In genomic region chr11:72072331-72072905, GRCm38 (mm10) we compare ENCODE assay signal across 23 mouse cellular contexts. TPM values are rescaled to one million over a fixed set of nuclear protein-coding genes. Genes with fewer than 3 reads are reported as not detected.
DNase-seq lines count a peak whose midpoint lies in the region; ATAC-seq and TF ChIP-seq lines count a peak whose summit lies in the region.
"Had no signal": no experiment of that assay in that cellular context is flagged by ENCODE, and none has a peak within 500 bp of the region (broad histone marks: within the 10 kb centered on the region; RNA-seq: fewer than 3 reads in every experiment).

No protein-coding gene starts in this region.

- no peak for ATAC-seq in forebrain, postnatal 0 days
- no peak for ATAC-seq in forebrain, embryonic 15.5 days (replicated peaks)
- no peak for ATAC-seq in kidney, postnatal 0 days (replicated peaks; ENCODE audit: low FRiP score, low read depth)
- ATAC-seq: intestine, embryonic 15.5 days had no signal

- H3K4me2 ChIP-seq in forebrain, postnatal 0 days (ENCODE audit: low read depth), result no peak overlapping the region
- H3K4me2 ChIP-seq in forebrain, embryonic 15.5 days (replicated peaks), result no peak overlapping the region
- no peak overlapping the region for H3K4me2 ChIP-seq in kidney, postnatal 0 days (ENCODE audit: low read length)
- H3K4me2 ChIP-seq: embryonic facial prominence, embryonic 12.5 days; heart, embryonic 13.5 days; intestine, embryonic 15.5 days; liver, embryonic 11.5 days; stomach, embryonic 15.5 days had no signal

- H3K9ac ChIP-seq in forebrain, postnatal 0 days, result no peak overlapping the region
- H3K9ac ChIP-seq in forebrain, embryonic 15.5 days (replicated peaks), result no peak overlapping the region
- no peak overlapping the region for H3K9ac ChIP-seq in kidney, postnatal 0 days (ENCODE audit: low read depth, low read length)
- H3K9ac ChIP-seq: embryonic facial prominence, embryonic 12.5 days; heart, embryonic 13.5 days; intestine, embryonic 15.5 days; stomach, embryonic 15.5 days had no signal

- no peak overlapping the region for H3K27ac ChIP-seq in forebrain, postnatal 0 days (ENCODE audit: low read depth, low read length)
- H3K27ac ChIP-seq in forebrain, embryonic 15.5 days (replicated peaks), result no peak overlapping the region
- no peak overlapping the region for H3K27ac ChIP-seq in kidney, postnatal 0 days
- peak overlapping the region; percentile 73 for H3K27ac ChIP-seq in olfactory bulb, adult 2 months (ENCODE audit: insufficient read depth, low read depth, low read length)
- H3K27ac ChIP-seq: embryonic facial prominence, embryonic 12.5 days; heart, embryonic 13.5 days; intestine, embryonic 15.5 days; stomach, embryonic 15.5 days had no signal

- H3K27me3 ChIP-seq in forebrain, postnatal 0 days (ENCODE audit: insufficient read depth, low read length), result no peaks in the 10 kb centered on the region
- H3K27me3 ChIP-seq in forebrain, embryonic 15.5 days, result no peaks in the 10 kb centered on the region
- H3K27me3 ChIP-seq in kidney, postnatal 0 days (ENCODE audit: insufficient read depth, low read length), result no peaks in the 10 kb centered on the region
- H3K27me3 ChIP-seq: embryonic facial prominence, embryonic 12.5 days; intestine, embryonic 15.5 days; stomach, embryonic 15.5 days had no signal

- H3K9me3 ChIP-seq in forebrain, postnatal 0 days (ENCODE audit: low read length), result no peaks in the 10 kb centered on the region
- H3K9me3 ChIP-seq in forebrain, embryonic 15.5 days, result no peaks in the 10 kb centered on the region
- H3K9me3 ChIP-seq in kidney, postnatal 0 days (replicated peaks; ENCODE audit: low read length), result no peaks in the 10 kb centered on the region
- H3K9me3 ChIP-seq: embryonic facial prominence, embryonic 12.5 days; heart, embryonic 13.5 days; intestine, embryonic 15.5 days; stomach, embryonic 15.5 days had no signal

- no peak for TF ChIP-seq POLR2A in olfactory bulb, adult 2 months (IDR thresholded peaks at IDR 0.05; ENCODE audit: insufficient read depth, low read depth, low read length)

- no peak for TF ChIP-seq CTCF in forebrain, postnatal 0 days (IDR thresholded peaks at IDR 0.05; ENCODE audit: low read depth)
- no peak for TF ChIP-seq CTCF in kidney, postnatal 0 days (IDR thresholded peaks at IDR 0.05; ENCODE audit: low read depth)
- no peak for TF ChIP-seq CTCF in olfactory bulb, adult 2 months (IDR thresholded peaks at IDR 0.05; ENCODE audit: insufficient read depth, low read depth, low read length)

- H3K4me1 ChIP-seq in forebrain, postnatal 0 days (ENCODE audit: insufficient read depth), result peaks cover 6% of the 10 kb centered on the region; the same call in 1 of the 2 replicates
- H3K4me1 ChIP-seq in forebrain, embryonic 15.5 days, result peaks cover 17% of the 10 kb centered on the region
- H3K4me1 ChIP-seq in kidney, postnatal 0 days (replicated peaks; ENCODE audit: insufficient read depth, low read length), result no peaks in the 10 kb centered on the region
- H3K4me1 ChIP-seq in olfactory bulb, adult 2 months (ENCODE audit: control insufficient read depth, insufficient read depth, low read length), result peaks cover 51% of the 10 kb centered on the region
- H3K4me1 ChIP-seq: embryonic facial prominence, embryonic 12.5 days; heart, embryonic 13.5 days; intestine, embryonic 15.5 days; stomach, embryonic 15.5 days had no signal

- no peak overlapping the region for H3K4me3 ChIP-seq in forebrain, postnatal 0 days (ENCODE audit: low read depth, low read length)
- no peak overlapping the region for H3K4me3 ChIP-seq in forebrain, embryonic 15.5 days
- H3K4me3 ChIP-seq in kidney, postnatal 0 days (replicated peaks; ENCODE audit: low read depth, low read length), result no peak overlapping the region
- no peak overlapping the region for H3K4me3 ChIP-seq in olfactory bulb, adult 2 months (ENCODE audit: insufficient read depth, low read depth, low read length)
- H3K4me3 ChIP-seq: embryonic facial prominence, embryonic 12.5 days; heart, embryonic 13.5 days; intestine, embryonic 15.5 days; stomach, embryonic 15.5 days had no signal

- H3K36me3 ChIP-seq in forebrain, postnatal 0 days (ENCODE audit: insufficient read depth), result no peaks in the 10 kb centered on the region; the same call in 1 of the 2 replicates
- no peaks in the 10 kb centered on the region for H3K36me3 ChIP-seq in forebrain, embryonic 15.5 days
- H3K36me3 ChIP-seq in kidney, postnatal 0 days (ENCODE audit: insufficient read depth, low read length), result no peaks in the 10 kb centered on the region
- H3K36me3 ChIP-seq: embryonic facial prominence, embryonic 12.5 days; heart, embryonic 13.5 days; intestine, embryonic 15.5 days; stomach, embryonic 15.5 days had no signal

- DNase-seq in forebrain, postnatal 0 days, result peak; percentile 8
- peak; percentile 52 for DNase-seq in kidney, postnatal 0 days (ENCODE audit: low spot score)
- no peak for DNase-seq in kidney, adult 18-20 months
- peak; percentile 39 for DNase-seq in embryo, embryonic 9.5 days (ENCODE audit: extremely low spot score)
- no peak for DNase-seq in frontal cortex, postnatal 36 days (ENCODE audit: low spot score in 2 of 2)
- no peak for DNase-seq in adrenal gland, adult (ENCODE audit: inconsistent age in 2 of 2, low spot score in 1 of 2)
- DNase-seq: adrenal gland, adult 2 months; cerebellum, postnatal 36 days; gastrocnemius, postnatal 10 days; heart, adult 11 months; kidney, postnatal 36 days; layer of hippocampus, adult 9-11 months; lung, adult 2 months; right cerebral cortex, postnatal 25 days; thymus, adult 2 months had no signal

- WGBS in forebrain, postnatal 0 days, result 36% methylated on average over 6 of the region's 6 CpGs
- WGBS in forebrain, embryonic 15.5 days, result 31% methylated on average over 6 of the region's 6 CpGs
- 14% methylated on average over 6 of the region's 6 CpGs for WGBS in kidney, postnatal 0 days
- 25% methylated on average over 6 of the region's 6 CpGs for WGBS in olfactory bulb, adult 2 months

RNA-seq across cellular contexts. Expression of gene Pimreg, which starts 30.6 kb away (rescaled TPM):
- 13.2 and 14.9 TPM in 2 replicates for total RNA-seq in forebrain, postnatal 0 days (2014; rRNA removed)
- polyA plus RNA-seq in forebrain, postnatal 0 days (2015; fragmentation: Nextera tagmentation; extraction: Ambion mirVana), result 20.6 and 22.0 TPM in 2 replicates
- polyA plus RNA-seq in forebrain, embryonic 15.5 days (2015; fragmentation: Nextera tagmentation; extraction: Ambion mirVana), result 80.9 and 88.0 TPM in 2 replicates
- polyA plus RNA-seq in kidney, postnatal 0 days (2015; fragmentation: Nextera tagmentation; extraction: Ambion mirVana), result 54.8 and 58.1 TPM in 2 replicates
- polyA plus RNA-seq in olfactory bulb, adult 2 months (2012; ENCODE audit: insufficient read depth, insufficient read length, low replicate concordance, missing spikeins), result not detected in 2 replicates

RNA-seq across cellular contexts. Expression of gene Aipl1, which starts 35.1 kb away (rescaled TPM):
- 0.19 and 0.31 TPM in 2 replicates for total RNA-seq in forebrain, postnatal 0 days (2014; rRNA removed)
- 0.23 and 0.33 TPM in 2 replicates for polyA plus RNA-seq in forebrain, postnatal 0 days (2015; fragmentation: Nextera tagmentation; extraction: Ambion mirVana)
- polyA plus RNA-seq in forebrain, embryonic 15.5 days (2015; fragmentation: Nextera tagmentation; extraction: Ambion mirVana), result 0.23 and 0.42 TPM in 2 replicates
- 0.38 and 0.41 TPM in 2 replicates for polyA plus RNA-seq in kidney, postnatal 0 days (2015; fragmentation: Nextera tagmentation; extraction: Ambion mirVana)
- not detected in 2 replicates for polyA plus RNA-seq in olfactory bulb, adult 2 months (2012; ENCODE audit: insufficient read depth, insufficient read length, low replicate concordance, missing spikeins)
- total RNA-seq: adrenal gland, adult 2 months; heart, postnatal 25 days had no signal

Comparison
In these comparisons a context has a peak if more than half of its experiments do, and no peak if none do; other contexts are left out.
1. DNase-seq: peak in forebrain, postnatal 0 days (single experiment), kidney, postnatal 0 days (single experiment) and embryo, embryonic 9.5 days (single experiment); none in kidney, adult 18-20 months (single experiment), frontal cortex, postnatal 36 days (0 of 2) and adrenal gland, adult (0 of 2).